Mouse (Mus musculus) limb, embryonic 14.5 days (tissue): ENCODE measurements at regions not wholly inside any gene's neighbourhood (a gene's known extent, or its start where the extent isn't known, plus 50 kb on each side); places are given as distances from the start of the nearest gene placed in this dataset.

Source experiments
- ATAC-seq: fragments of 200-750 bp; cut with Nextera tagmentation; 2 replicates; pipeline ENCODE4 v1.8.0; 2017; ENCODE audit warnings: low read depth, moderate number of reproducible peaks, moderate TSS enrichment; ENCODE audit not compliant: low FRiP score
- DNase-seq: peaks from one replicate; pipeline ENCODE4 v3.0.0-alpha.2; 2015; ENCODE audit warnings: low spot score
- H3K27ac ChIP-seq: fragments of 300-500 bp; sonication (generic); replicated peaks from 2 replicates; pipeline ENCODE4 v1.5.1; 2014; ENCODE audit warnings: low read depth, mild to moderate bottlenecking, low read length, moderate library complexity, mixed read lengths
- H3K27me3 ChIP-seq: fragments of 300-500 bp; sonication (generic); 2 replicates; pipeline ENCODE4 v1.6.1; 2014; ENCODE audit warnings: low read length, mixed read lengths; ENCODE audit not compliant: control insufficient read depth, insufficient read depth
- H3K36me3 ChIP-seq: fragments of 300-500 bp; sonication (generic); 2 replicates; pipeline ENCODE4 v1.6.1; 2014; ENCODE audit warnings: mild to moderate bottlenecking, low read length, moderate library complexity, mixed read lengths; ENCODE audit not compliant: control insufficient read depth, insufficient read depth
- H3K4me1 ChIP-seq: fragments of 300-500 bp; sonication (generic); 2 replicates; pipeline ENCODE4 v1.6.1; 2014; ENCODE audit warnings: antibody characterized with exemption, low read length, mixed read lengths; ENCODE audit not compliant: control insufficient read depth, insufficient read depth
- H3K4me2 ChIP-seq: fragments of 300-500 bp; sonication (generic); replicated peaks from 2 replicates; pipeline ENCODE4 v1.6.1; 2014; ENCODE audit warnings: low read depth, mild to moderate bottlenecking, low read length, moderate library complexity; ENCODE audit not compliant: severe bottlenecking
- H3K4me3 ChIP-seq: fragments of 300-500 bp; sonication (generic); replicated peaks from 2 replicates; pipeline ENCODE4 v1.5.1; 2014; ENCODE audit warnings: low read length
- H3K9ac ChIP-seq: fragments of 300-500 bp; sonication (generic); 2 replicates; pipeline ENCODE4 v1.6.1; 2014; ENCODE audit warnings: mild to moderate bottlenecking, low read depth, low read length, moderate library complexity; ENCODE audit not compliant: severe bottlenecking
- H3K9me3 ChIP-seq: fragments of 300-500 bp; sonication (generic); 2 replicates; pipeline ENCODE4 v1.6.1; 2016; ENCODE audit warnings: low read length; ENCODE audit not compliant: control insufficient read depth
- POLR2A ChIP-seq: fragments of 200-500 bp; IDR thresholded peaks from 2 replicates; pipeline ENCODE4 v1.8.0; 2012; ENCODE audit warnings: inconsistent platforms, mild to moderate bottlenecking, moderate library complexity, borderline replicate concordance; ENCODE audit not compliant: insufficient read depth, insufficient read length; ENCODE audit errors: extremely low read depth
- WGBS: fragments of 180-500 bp; shearing (Covaris S2); extraction: QIAGEN DNeasy Blood & Tissue Kit; methylation state at CpG from one replicate; pipeline ENCODE4 v1.1.7; 2014; 5-methylcytosine and 5-hydroxymethylcytosine counted together

DNA sequence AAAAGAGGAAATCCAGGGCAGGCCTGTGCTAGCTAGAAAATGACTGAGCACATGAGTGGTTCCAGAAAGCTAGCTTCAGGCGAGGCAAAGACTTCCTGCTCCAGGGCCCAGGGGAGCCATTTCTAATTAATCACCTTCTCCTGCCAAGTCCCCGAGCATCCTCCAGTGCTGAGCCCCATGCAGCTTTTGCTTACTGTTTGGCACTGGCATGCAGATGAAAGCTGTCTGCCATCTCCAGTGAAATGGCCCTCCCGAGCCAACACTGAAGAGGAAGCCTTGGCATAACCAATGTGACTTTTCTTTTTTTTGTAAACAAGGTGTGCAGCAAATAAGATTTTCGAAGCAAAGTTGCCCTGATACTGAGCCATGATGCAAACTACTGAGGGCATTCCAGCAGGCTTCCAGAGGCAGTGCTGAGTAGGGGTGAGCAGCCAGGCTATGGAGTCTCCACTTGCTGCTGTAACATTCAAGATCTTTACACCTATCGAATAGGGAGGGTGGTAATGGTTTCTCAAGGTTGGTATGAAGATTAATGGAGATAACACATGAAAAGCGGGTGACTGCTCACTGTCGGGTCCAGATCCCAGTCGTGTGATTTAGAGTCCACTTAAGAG lies 125.4 kb upstream of the Immp2l start:
- H3K27ac ChIP-seq, result no peak overlapping the region
- H3K4me3 ChIP-seq, result no peak overlapping the region
- H3K9me3 ChIP-seq, result no peaks in the 10 kb centered on the region
- WGBS, result 52% methylated on average over 8 of the region's 8 CpGs
- ATAC-seq, result no peak
- no peak overlapping the region for H3K4me2 ChIP-seq
- H3K9ac ChIP-seq, result no peak overlapping the region
- no peak for TF ChIP-seq POLR2A
- peak; percentile 12 for DNase-seq
- H3K36me3 ChIP-seq, result no peaks in the 10 kb centered on the region
- H3K4me1 ChIP-seq, result no peaks in the 10 kb centered on the region
- H3K27me3 ChIP-seq, result no peaks in the 10 kb centered on the region

- H3K9me3 ChIP-seq, result no peaks in the 10 kb centered on the region
- no peaks in the 10 kb centered on the region for H3K4me1 ChIP-seq
- no peak for DNase-seq
- 84% methylated on average over 1 of the region's 1 CpGs for WGBS
- TF ChIP-seq POLR2A, result no peak
- no peak overlapping the region for H3K27ac ChIP-seq
- H3K27me3 ChIP-seq, result no peaks in the 10 kb centered on the region
- no peak overlapping the region for H3K9ac ChIP-seq
- H3K4me2 ChIP-seq, result no peak overlapping the region
- H3K36me3 ChIP-seq, result no peaks in the 10 kb centered on the region
- no peak overlapping the region for H3K4me3 ChIP-seq
- no peak for ATAC-seq
Measured at GRCm38 (mm10) chr12:40905650-40906338, 118.1 kb upstream of the Immp2l start.

GRCm38 (mm10) chr12:40906807-40907206 lies 117.1 kb upstream of the Immp2l start:
- Histone ChIP-seq H3K9ac (no peak overlapping the region), H3K4me3 (no peak overlapping the region), H3K4me1 (no peaks in the 10 kb centered on the region), H3K27ac (no peak overlapping the region), H3K36me3 (no peaks in the 10 kb centered on the region), H3K27me3 (no peaks in the 10 kb centered on the region), H3K4me2 (no peak overlapping the region), H3K9me3 (no peaks in the 10 kb centered on the region)
- ATAC-seq (no peak), DNase-seq (no peak)
- 77% methylated on average over 2 of the region's 2 CpGs for WGBS
- TF ChIP-seq POLR2A, result no peak

GRCm38 (mm10) chr12:40908809-40909795 lies 114.8 kb upstream of the Immp2l start:
- no peaks in the 10 kb centered on the region for H3K36me3 ChIP-seq
- H3K4me2 ChIP-seq, result no peak overlapping the region
- ATAC-seq (no peak), DNase-seq (no peak)
- TF ChIP-seq POLR2A, result no peak
- H3K27ac ChIP-seq, result no peak overlapping the region
- H3K27me3 ChIP-seq, result no peaks in the 10 kb centered on the region
- no peak overlapping the region for H3K4me3 ChIP-seq
- no peak overlapping the region for H3K9ac ChIP-seq
- no peaks in the 10 kb centered on the region for H3K9me3 ChIP-seq
- no peaks in the 10 kb centered on the region for H3K4me1 ChIP-seq
- WGBS, result 64% methylated on average over 9 of the region's 9 CpGs

- no peak for TF ChIP-seq POLR2A
- Histone ChIP-seq H3K4me2 (no peak overlapping the region), H3K9me3 (no peaks in the 10 kb centered on the region), H3K4me1 (no peaks in the 10 kb centered on the region), H3K36me3 (no peaks in the 10 kb centered on the region), H3K27me3 (no peaks in the 10 kb centered on the region), H3K9ac (no peak overlapping the region), H3K27ac (no peak overlapping the region), H3K4me3 (no peak overlapping the region)
- DNase-seq, result no peak
- no peak for ATAC-seq
- 93% methylated on average over 3 of the region's 3 CpGs for WGBS
Measured at GRCm38 (mm10) chr12:40917486-40917885, 106.4 kb upstream of the Immp2l start.
